Mouse (Mus musculus): ENCODE results near the gene Eml2. TPM values are rescaled to one million over a fixed set of nuclear protein-coding genes. Genes with fewer than 3 reads are reported as not detected.

Eml2 gene
- polyA plus RNA-seq, 1 experiment from 2014 or later = 2.8 TPM

DNA sequence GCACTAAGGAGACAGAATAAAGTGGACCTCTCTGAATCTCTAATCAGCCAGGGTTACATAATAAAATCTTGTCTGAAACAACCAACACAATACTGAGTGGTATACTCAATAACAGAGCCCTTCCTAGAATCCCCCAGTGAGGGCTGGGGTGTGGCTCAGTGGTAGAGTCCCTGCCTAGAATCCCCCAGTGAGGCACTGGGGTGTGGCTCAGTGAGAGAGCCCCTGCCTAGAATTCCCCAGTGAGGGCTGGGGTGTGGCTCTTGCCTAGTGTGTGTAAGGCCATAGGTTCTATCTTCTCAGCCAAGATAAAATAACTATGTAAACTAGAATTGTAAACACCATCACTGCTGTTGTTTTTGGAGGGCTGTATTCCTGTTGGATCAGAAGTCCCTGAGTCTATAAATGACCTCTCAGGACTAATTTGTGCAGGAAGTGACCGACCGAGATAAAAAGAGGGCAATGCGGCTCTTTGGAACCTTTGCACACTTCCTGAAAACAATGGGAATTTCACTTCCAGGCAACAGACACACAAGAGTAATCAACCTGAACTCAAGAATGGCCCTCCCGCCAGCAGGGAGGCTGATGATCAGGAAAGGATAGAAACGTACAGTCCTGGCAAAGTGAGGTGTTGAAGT lies 34.9 kb downstream of the Eml2 start:
- Histone ChIP-seq H3K27ac (no peak overlapping the region), H3K36me3 (peaks cover under 1% of the 10 kb centered on the region; the same call in 1 of the 2 replicates), H3K4me1 (replicated peaks) (peaks cover 42% of the 10 kb centered on the region), H3K4me3 (no peak overlapping the region), H3K9me3 (peaks cover 6% of the 10 kb centered on the region; the same call in 1 of the 2 replicates), H3K27me3 (ENCODE audit: insufficient read depth, poor library complexity, severe bottlenecking) (peaks cover 24% of the 10 kb centered on the region)
- WGBS = 52% methylated on average over 5 of the region's 5 CpGs
- no peak for DNase-seq (ENCODE audit: low spot score)

DNA sequence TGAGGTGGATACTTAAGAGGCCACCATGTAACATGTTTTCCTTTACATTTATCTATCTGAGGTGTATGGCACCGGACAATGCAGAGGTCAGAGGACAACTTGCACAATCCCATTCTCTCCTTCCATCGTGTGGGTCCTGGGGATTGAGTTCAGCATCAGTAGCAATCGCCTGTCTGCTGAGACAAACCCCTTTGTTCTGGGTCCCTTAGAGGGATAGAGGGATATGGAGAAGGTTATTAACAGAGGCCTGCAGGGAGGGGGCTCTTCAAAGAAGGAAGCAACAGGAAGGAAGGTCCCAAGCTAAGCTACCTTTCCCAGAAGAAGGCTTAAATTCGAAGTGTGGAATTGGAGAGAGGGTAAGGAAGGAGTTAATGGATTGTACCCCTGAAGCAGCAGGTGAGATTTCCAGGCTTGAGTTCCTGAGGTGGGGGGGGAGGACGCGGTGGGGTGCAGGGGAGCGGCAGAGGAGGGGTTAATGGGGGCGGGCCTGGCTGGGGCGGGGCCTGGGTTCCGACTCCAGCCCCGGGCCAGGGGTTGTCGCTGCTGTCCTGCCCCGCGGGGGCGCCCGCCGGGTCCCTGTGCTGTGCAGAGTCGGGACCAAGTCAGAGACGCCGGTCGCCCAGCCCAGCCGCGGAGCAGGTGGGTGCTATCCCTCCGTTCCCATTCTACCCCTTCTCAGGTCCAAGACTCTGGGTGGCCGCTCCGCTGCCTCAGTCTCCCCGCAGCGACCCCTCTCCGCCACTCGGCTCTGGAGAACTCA lies 36.0 kb downstream of the Eml2 start, which contains the start of gene Gpr4:
Gpr4 (plus strand) TSS at position 543 of the 760 bp plus-strand sequence.
- Histone ChIP-seq H3K27me3 (ENCODE audit: insufficient read depth, poor library complexity, severe bottlenecking) (peaks cover 24% of the 10 kb centered on the region), H3K4me3 (peak within 1 kb of the TSS; percentile 58), H3K4me1 (replicated peaks) (peaks cover 42% of the 10 kb centered on the region), H3K9me3 (peaks cover 6% of the 10 kb centered on the region; the same call in 1 of the 2 replicates), H3K36me3 (no peaks in the 10 kb centered on the region), H3K27ac (peak within 1 kb of the TSS; percentile 70)
- 2% methylated on average over 30 of the region's 30 CpGs for WGBS
- DNase-seq (ENCODE audit: low spot score) = peak; percentile 52

DNA sequence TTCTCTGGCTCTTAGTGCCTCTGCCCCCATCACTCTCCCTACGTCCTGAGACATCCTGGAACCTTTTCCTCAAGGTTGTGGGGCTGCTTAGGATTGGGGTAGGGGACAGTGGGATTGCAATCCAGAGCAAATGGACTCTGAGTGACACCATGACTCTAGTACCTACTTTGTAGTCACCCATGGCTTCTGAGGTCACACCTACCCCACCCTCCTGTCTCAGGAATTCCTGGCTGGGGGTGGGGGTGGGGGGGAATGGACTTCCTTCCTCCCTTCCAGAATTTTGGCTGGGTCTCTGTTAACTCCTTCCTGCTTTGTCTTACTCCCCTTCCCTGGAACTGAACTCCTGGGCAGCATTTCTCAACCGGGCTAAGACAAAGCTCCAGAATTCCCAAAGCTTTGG lies 37.2 kb downstream of the Eml2 start:
- no peak overlapping the region for H3K4me3 ChIP-seq
- peaks cover 51% of the 10 kb centered on the region for H3K4me1 ChIP-seq (replicated peaks)
- H3K36me3 ChIP-seq = no peaks in the 10 kb centered on the region
- no peak overlapping the region for H3K27ac ChIP-seq
- H3K27me3 ChIP-seq (ENCODE audit: insufficient read depth, poor library complexity, severe bottlenecking) = peaks cover 24% of the 10 kb centered on the region
- peaks cover 6% of the 10 kb centered on the region; the same call in 1 of the 2 replicates for H3K9me3 ChIP-seq
- WGBS = 71% methylated on average over 2 of the region's 2 CpGs
- no peak for DNase-seq (ENCODE audit: low spot score)

DNA sequence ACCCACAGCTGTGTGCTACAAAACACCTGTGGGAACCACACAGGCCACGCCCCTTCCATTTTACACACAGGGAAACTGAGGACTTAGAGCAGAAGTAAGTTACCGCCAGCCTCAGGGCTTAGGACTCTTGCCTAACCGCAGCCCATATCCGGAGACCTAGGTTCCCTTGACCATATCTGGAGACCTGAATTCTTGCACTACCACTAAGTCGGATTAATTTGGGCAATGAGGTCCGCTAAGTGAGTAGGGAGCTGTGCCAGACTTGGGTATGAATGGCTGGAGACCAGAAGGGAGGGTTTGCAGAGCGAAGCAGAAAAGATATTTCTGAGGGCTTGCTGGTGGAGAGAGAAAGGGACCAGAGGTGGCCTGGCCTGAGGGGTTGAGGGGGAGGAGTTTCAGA lies 38.1 kb downstream of the Eml2 start:
- H3K4me1 ChIP-seq (replicated peaks) = peaks cover 51% of the 10 kb centered on the region

DNA sequence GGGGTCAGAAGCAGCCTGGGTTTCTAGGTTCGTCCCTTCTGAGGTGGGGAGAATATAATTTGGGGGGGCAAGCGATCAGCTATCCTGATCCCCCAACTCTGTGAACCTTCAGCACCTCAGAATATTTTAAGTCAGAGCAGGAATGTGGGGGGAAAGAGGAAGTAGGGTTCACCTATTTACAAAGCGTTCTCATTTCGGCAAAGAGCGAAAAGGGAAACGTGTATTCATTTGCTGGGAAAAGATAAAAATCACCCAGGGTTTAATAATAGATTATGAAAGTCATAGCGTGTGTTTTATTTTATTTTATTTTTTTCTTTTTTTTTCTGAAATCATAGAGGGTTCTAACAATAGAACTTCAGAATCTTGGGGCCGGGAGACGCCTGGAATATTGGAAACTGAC lies 38.7 kb downstream of the Eml2 start:
- 72% methylated on average over 9 of the region's 9 CpGs for WGBS
- H3K27me3 ChIP-seq (ENCODE audit: insufficient read depth, poor library complexity, severe bottlenecking) = peaks cover 24% of the 10 kb centered on the region
- H3K36me3 ChIP-seq = no peaks in the 10 kb centered on the region
- DNase-seq (ENCODE audit: low spot score) = no peak
- peaks cover 3% of the 10 kb centered on the region; the same call in 1 of the 2 replicates for H3K9me3 ChIP-seq
- peaks cover 51% of the 10 kb centered on the region for H3K4me1 ChIP-seq (replicated peaks)
- H3K27ac ChIP-seq = no peak overlapping the region
- H3K4me3 ChIP-seq = no peak overlapping the region

More for the DNA sequence above, 38.1 kb downstream of the Eml2 start:
- Histone ChIP-seq H3K36me3 (no peaks in the 10 kb centered on the region), H3K27me3 (ENCODE audit: insufficient read depth, poor library complexity, severe bottlenecking) (peaks cover 24% of the 10 kb centered on the region), H3K27ac (no peak overlapping the region), H3K4me3 (no peak overlapping the region), H3K9me3 (peaks cover 6% of the 10 kb centered on the region; the same call in 1 of the 2 replicates)
- DNase-seq (ENCODE audit: low spot score) = no peak
- 76% methylated on average over 7 of the region's 7 CpGs for WGBS

DNA sequence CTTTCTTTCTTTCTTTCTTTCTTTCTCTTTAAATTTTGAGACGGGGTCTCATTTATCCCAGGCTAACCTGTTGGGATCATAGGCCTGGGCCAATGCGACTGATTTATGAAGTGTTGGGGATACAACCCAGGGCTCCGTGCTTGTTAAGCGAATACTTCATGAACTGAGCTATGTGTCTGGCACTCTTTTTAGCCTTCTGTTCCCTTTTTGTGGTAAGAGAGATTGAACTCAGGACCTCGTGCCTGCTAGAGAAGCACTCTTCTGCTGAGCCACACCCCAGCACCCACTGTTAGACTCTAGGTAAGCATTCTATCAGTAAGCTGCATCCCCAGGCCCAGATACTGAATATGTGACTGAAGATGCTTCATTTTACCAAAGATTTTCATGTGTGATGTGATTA lies 41.3 kb downstream of the Eml2 start:
- H3K4me3 ChIP-seq = no peak overlapping the region
- H3K27ac ChIP-seq = no peak overlapping the region
- whole genome bisulfite sequencing = 75% methylated on average over 5 of the region's 5 CpGs
- H3K4me1 ChIP-seq (replicated peaks) = peaks cover 36% of the 10 kb centered on the region
- no peak for DNase-seq (ENCODE audit: low spot score)
- H3K27me3 ChIP-seq (ENCODE audit: insufficient read depth, poor library complexity, severe bottlenecking) = peaks cover 16% of the 10 kb centered on the region
- no peaks in the 10 kb centered on the region for H3K9me3 ChIP-seq
- peaks cover 7% of the 10 kb centered on the region; the same call in 1 of the 2 replicates for H3K36me3 ChIP-seq

DNA sequence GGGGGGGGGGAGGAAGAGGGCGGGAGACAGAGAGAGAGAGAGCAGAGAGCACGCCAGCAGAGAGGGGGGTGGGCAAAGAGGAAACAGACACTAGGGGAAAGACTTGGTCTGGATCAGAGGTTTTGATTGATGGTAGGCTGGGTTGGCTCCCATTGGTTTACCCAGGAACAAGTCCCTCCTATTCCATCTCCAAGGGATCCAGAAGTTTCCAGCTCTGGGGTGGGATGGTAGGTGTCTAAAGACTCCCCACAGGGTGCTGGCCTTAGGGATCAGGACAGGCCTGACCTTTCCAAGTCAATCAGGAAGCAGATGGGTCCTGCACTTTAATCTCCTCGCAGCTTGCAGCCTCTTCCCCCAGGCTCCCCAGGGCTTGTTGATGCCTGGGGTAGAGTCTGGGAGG lies 41.7 kb downstream of the Eml2 start:
- Histone ChIP-seq H3K4me1 (replicated peaks) (peaks cover 31% of the 10 kb centered on the region), H3K27me3 (ENCODE audit: insufficient read depth, poor library complexity, severe bottlenecking) (peaks cover 15% of the 10 kb centered on the region), H3K36me3 (peaks cover 12% of the 10 kb centered on the region; the same call in 1 of the 2 replicates), H3K9me3 (no peaks in the 10 kb centered on the region), H3K4me3 (no peak overlapping the region), H3K27ac (no peak overlapping the region)
- WGBS = 27% methylated on average over 3 of the region's 3 CpGs
- DNase-seq (ENCODE audit: low spot score) = no peak

DNA sequence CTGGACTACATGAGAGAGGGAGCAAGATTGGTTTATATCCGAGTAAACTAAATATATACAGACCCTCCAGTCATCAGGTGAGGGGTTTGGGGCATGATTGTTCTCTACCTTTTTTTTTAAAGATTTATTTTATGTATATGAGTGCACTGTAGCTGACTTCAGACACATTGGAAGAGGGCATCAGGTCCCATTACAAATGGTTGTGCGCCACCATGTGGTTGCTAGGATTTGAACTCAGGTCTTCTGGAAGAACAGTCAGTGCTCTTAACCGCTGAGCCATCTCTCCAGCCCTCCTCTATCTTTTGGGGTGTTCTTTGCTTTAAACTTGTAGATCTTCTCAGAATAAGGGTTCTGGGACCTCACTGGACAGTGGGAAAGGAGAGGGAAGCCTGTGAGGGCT lies 43.8 kb downstream of the Eml2 start:
- Histone ChIP-seq H3K4me3 (no peak overlapping the region), H3K9me3 (no peaks in the 10 kb centered on the region), H3K4me1 (replicated peaks) (peaks cover 15% of the 10 kb centered on the region), H3K27me3 (ENCODE audit: insufficient read depth, poor library complexity, severe bottlenecking) (no peaks in the 10 kb centered on the region; the same call in 1 of the 2 replicates), H3K27ac (no peak overlapping the region), H3K36me3 (peaks cover 16% of the 10 kb centered on the region; the same call in 1 of the 2 replicates)
- 73% methylated on average over 3 of the region's 3 CpGs for WGBS
- no peak for DNase-seq (ENCODE audit: low spot score)

DNA sequence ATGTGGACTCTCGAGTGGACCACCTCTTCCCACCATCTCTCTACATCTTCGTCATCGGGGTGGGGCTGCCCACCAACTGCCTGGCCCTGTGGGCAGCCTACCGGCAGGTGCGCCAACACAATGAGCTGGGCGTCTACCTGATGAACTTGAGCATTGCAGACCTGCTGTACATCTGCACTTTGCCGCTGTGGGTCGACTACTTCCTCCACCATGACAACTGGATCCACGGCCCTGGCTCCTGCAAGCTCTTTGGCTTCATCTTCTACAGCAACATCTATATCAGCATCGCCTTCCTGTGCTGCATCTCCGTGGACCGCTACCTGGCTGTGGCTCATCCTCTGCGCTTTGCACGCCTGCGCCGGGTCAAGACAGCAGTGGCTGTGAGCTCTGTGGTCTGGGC lies 46.0 kb downstream of the Eml2 start:
- no peaks in the 10 kb centered on the region for H3K27me3 ChIP-seq (ENCODE audit: insufficient read depth, poor library complexity, severe bottlenecking)
- WGBS = 94% methylated on average over 16 of the region's 16 CpGs
- H3K9me3 ChIP-seq = no peaks in the 10 kb centered on the region

DNA sequence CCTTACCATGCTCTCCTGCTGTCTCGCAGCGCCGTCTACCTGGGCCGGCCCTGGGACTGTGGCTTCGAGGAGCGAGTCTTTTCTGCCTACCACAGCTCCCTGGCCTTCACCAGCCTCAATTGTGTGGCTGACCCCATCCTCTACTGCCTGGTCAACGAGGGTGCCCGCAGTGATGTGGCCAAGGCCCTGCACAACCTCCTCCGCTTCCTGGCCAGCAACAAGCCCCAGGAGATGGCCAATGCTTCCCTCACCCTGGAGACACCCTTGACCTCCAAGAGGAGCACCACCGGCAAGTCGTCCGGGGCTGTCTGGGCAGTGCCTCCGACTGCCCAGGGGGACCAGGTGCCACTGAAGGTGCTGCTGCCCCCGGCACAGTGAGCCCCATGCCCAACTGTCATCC lies 46.7 kb downstream of the Eml2 start:
- Histone ChIP-seq H3K27me3 (ENCODE audit: insufficient read depth, poor library complexity, severe bottlenecking) (no peaks in the 10 kb centered on the region), H3K27ac (no peak overlapping the region), H3K4me1 (replicated peaks) (peaks cover 15% of the 10 kb centered on the region), H3K4me3 (no peak overlapping the region), H3K9me3 (no peaks in the 10 kb centered on the region), H3K36me3 (peaks cover 26% of the 10 kb centered on the region)
- no peak for DNase-seq (ENCODE audit: low spot score)
- 89% methylated on average over 14 of the region's 14 CpGs for WGBS

More for the DNA sequence above, 46.0 kb downstream of the Eml2 start:
- H3K4me3 ChIP-seq = no peak overlapping the region
- no peak for DNase-seq (ENCODE audit: low spot score)
- H3K27ac ChIP-seq = no peak overlapping the region
- H3K4me1 ChIP-seq (replicated peaks) = peaks cover 16% of the 10 kb centered on the region
- H3K36me3 ChIP-seq = peaks cover 26% of the 10 kb centered on the region

DNA sequence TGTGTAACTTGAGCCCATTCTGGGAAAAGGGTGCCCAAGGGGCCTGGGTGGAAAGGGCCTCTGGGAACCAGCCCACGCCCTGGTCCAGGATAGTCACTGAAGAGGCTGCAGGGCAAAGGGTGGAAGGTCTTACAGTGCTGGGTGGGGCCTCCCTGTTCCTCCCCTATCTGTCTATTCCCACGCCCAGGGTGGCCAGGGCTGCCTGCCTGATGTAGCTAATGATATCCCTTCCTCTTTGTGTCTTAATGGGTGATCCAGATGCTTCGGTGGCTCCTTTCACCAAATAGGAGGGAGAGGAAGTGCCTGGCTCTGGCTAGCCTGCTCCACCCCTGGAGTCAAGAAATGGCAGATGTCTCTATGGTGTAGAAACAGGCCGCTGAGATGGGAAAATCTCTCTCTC lies 48.7 kb downstream of the Eml2 start:
- peaks cover 18% of the 10 kb centered on the region for H3K4me1 ChIP-seq (replicated peaks)
- H3K4me3 ChIP-seq = no peak overlapping the region; the same call in 1 of the 2 replicates
- H3K27ac ChIP-seq = no peak overlapping the region
- 89% methylated on average over 4 of the region's 4 CpGs for WGBS
- H3K27me3 ChIP-seq (ENCODE audit: insufficient read depth, poor library complexity, severe bottlenecking) = no peaks in the 10 kb centered on the region
- H3K9me3 ChIP-seq = no peaks in the 10 kb centered on the region
- peaks cover 26% of the 10 kb centered on the region for H3K36me3 ChIP-seq
- no peak for DNase-seq (ENCODE audit: low spot score)

DNA sequence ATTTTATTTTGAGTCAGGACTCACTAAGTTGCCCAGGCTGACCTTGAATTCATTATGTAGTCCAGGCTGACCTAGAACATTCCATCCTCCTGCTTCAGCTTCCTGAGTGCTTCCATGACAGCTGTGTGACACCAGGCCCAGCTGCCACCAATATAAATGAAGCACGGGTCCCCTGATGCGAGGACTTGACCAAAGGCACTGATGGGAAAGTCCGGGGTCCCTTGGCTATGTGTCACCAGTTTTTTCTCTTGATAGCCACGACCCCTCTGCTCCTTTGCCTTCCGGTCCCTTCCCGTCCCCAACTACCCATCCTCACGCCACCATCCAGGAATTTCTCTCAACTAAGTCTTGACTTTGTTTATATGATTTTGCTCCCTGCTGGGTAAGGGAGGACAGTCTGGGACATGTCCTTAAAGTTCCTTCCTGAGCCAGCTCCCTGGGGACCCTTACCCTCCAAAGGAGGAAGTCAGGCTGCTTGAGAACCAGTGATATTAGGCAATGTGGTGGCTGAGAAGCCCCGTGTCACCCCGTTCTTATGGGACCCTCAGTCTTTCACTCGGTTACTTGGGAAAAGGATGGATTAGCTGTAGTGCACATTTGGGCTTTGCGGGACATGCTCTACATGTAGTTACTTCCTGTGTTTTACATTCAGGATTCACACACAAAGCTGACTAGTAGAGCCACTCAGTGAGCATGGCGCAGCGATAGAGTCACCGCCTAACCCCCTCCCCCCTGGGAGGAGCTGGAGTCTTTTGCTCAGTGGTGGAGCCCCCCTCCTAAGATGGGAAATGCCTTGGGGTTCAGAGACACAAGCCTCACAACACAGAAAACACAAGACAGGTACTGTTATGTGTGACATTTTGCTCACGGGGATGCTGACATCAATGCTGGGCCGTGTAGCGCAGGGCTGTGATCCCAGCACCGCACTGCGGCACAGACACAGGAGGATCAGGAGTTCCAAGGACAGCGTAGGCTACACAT lies 50.9 kb downstream of the Eml2 start:
- Histone ChIP-seq H3K9me3 (no peaks in the 10 kb centered on the region), H3K36me3 (peaks cover 37% of the 10 kb centered on the region), H3K4me1 (replicated peaks) (peaks cover 23% of the 10 kb centered on the region), H3K4me3 (peak overlapping the region; percentile 72), H3K27me3 (ENCODE audit: insufficient read depth, poor library complexity, severe bottlenecking) (no peaks in the 10 kb centered on the region), H3K27ac (peak overlapping the region; percentile 95)
- DNase-seq (ENCODE audit: low spot score) = peak; percentile 44
- 20% methylated on average over 20 of the region's 20 CpGs for WGBS

Measured in hindbrain, embryonic 10.5 days (tissue).